Mouse (Mus musculus): ENCODE data around the gene Ano2.

Ano2 gene

DNA sequence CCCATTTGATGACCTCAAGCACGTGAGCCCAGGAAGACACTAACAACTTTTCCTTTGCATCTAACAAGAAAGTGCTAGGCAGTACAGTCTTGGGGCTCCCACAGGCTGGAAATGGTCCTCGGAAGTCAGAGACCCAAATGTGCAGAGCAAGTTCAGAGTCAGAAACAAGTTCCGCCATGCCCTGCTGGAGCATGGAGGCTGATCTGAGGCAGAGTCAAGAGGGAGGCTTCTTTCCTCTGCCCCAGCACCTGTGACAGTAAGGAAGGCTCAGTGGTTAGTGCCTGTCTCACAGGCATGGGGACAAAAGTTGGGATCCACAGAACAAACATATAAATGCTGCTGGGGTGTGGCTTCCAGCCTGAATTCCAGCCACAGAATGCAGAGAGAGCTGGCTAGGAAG, 390.3 kb downstream of the Ano2 start:
- no peak for DNase-seq

DNA sequence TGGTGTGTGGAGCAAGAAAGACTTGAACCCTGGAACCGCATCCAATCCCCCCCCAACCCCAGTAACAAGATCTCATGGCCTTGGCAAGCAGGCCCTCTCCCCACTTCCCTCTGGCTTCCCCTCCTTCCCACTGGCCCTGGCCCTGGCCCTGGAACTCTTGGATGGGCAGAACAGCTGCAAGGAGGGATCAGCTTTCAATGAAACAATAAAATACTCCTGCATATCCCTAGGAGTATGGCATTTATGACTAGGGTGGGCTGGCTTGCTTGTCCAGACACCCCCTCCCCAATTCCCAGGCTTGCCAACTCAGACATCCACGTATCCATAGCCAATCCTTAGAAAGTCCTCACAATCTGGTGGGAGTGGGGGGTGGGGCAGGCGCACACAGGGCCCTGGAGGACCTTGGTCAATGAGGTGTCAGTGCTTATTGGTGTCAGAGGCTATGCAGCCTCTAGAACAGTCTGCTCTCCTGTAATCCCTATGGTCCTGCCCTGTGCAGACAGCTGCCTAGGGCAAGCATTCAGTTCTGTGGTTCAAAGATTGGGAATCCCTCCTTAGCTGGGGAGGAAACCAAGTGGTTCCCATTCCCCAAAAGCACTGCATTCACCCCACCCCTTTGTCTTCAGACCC, 396.2 kb downstream of the Ano2 start:
- DNase-seq = no peak

DNA sequence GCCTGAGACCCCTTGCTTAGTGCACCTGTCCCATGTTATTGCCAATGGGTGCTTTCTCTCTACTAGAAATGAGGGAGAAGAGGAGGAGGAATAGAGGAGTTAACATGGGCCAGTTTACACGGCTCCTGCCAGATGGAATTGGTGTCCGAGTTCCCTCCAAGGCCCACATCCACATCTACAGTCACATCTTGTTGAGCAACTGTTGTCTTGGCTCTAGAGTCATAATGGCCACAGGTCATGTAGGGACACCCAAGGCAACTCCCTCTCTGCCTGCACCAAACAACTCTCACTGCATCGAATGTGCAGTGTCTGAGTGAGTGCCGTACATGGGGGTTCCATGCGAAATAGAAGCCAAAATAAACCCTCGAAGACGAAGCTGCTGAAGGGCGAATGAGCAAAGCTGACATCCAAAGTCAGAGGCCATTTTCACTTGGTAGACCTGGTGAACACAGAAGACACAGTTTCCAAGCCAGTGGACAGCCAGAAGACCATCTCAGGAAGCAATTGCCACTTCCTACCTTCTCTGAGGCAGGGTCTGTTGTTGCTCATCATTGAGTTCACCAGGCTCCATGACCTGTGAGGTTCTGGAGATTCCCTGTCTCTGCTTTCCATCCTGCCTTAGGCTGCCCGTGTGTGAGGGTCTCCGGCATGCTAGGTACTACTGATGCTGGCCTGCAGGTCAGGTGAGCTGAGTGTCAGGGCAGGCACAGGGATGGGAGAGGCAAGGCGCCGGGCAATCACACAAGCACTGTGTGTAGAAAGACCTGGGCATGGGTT, 398.5 kb downstream of the Ano2 start:
- DNase-seq = no peak
